Mouse (Mus musculus) testis, adult 2 months (tissue): ENCODE results near the gene Cdiptos. TPM values are rescaled to one million over a fixed set of nuclear protein-coding genes. Genes with fewer than 3 reads are reported as not detected.
A peak's percentile ranks its signal among the peaks of the same experiment; 100 is the strongest.

Source experiments
- H3K27ac ChIP-seq: fragments of 200-500 bp; 2 replicates; pipeline ENCODE4 v1.5.1; 2012; ENCODE audit warnings: low read depth, low read length; ENCODE audit not compliant: control insufficient read depth, insufficient read depth
- H3K27me3 ChIP-seq: fragments of 200-500 bp; 2 replicates; pipeline ENCODE4 v1.6.1; 2012; ENCODE audit warnings: mild to moderate bottlenecking, low read length, moderate library complexity; ENCODE audit not compliant: control insufficient read depth, insufficient read depth
- H3K36me3 ChIP-seq: fragments of 200-500 bp; 2 replicates; pipeline ENCODE4 v1.6.1; 2012; ENCODE audit warnings: mild to moderate bottlenecking, low read length; ENCODE audit not compliant: control insufficient read depth, insufficient read depth
- H3K4me1 ChIP-seq: fragments of 200-500 bp; 2 replicates; pipeline ENCODE4 v1.6.1; 2012; ENCODE audit warnings: low read length; ENCODE audit not compliant: control insufficient read depth, insufficient read depth
- H3K4me3 ChIP-seq: fragments of 200-500 bp; 2 replicates; pipeline ENCODE4 v1.5.1; 2012; ENCODE audit warnings: low read depth, mild to moderate bottlenecking, low read length, moderate library complexity, mixed read lengths; ENCODE audit not compliant: control insufficient read depth
- CTCF ChIP-seq: fragments of 200-500 bp; IDR thresholded peaks from 2 replicates; pipeline ENCODE4 v1.5.1; 2012; ENCODE audit warnings: low read depth, mild to moderate bottlenecking, inconsistent platforms, low read length, moderate library complexity; ENCODE audit not compliant: control insufficient read depth, insufficient read depth, insufficient replicate concordance
- POLR2A ChIP-seq: fragments of 200-500 bp; IDR thresholded peaks from 2 replicates; pipeline ENCODE4 v1.6.1; 2012; ENCODE audit warnings: low read depth, mild to moderate bottlenecking, inconsistent platforms, low read length, moderate library complexity; ENCODE audit not compliant: control insufficient read depth
- polyA plus RNA-seq: library from polyadenylated mRNA; depleted of rRNA; stranded (reverse); fragments of >200 nt; gene quantifications from 2 replicates; pipeline ENCODE4 v1.2.3, GENCODE M21; 2012

The Cdiptos gene
- polyA plus RNA-seq, 1 experiment: 822 TPM

GRCm38 (mm10) chr7:127007313-127008024, 31.6 kb upstream of the Cdiptos start:
- Histone ChIP-seq H3K4me3 (no peak overlapping the region), H3K36me3 (no peaks in the 10 kb centered on the region), H3K4me1 (peaks cover 5% of the 10 kb centered on the region; the same call in 1 of the 2 replicates), H3K27me3 (no peaks in the 10 kb centered on the region), H3K27ac (no peak overlapping the region)
- TF ChIP-seq CTCF: no peak
- TF ChIP-seq POLR2A: no peak

GRCm38 (mm10) chr7:127004122-127004875, 28.4 kb upstream of the Cdiptos start:
- Histone ChIP-seq H3K36me3 (no peaks in the 10 kb centered on the region), H3K27ac (no peak overlapping the region)

GRCm38 (mm10) chr7:127003620-127004019, 27.7 kb upstream of the Cdiptos start:
- H3K4me3 ChIP-seq: no peak overlapping the region
- TF ChIP-seq CTCF: no peak
- no peak for TF ChIP-seq POLR2A
- no peaks in the 10 kb centered on the region for H3K36me3 ChIP-seq
- H3K4me1 ChIP-seq: peaks cover 5% of the 10 kb centered on the region
- no peak overlapping the region for H3K27ac ChIP-seq
- no peaks in the 10 kb centered on the region for H3K27me3 ChIP-seq

More at GRCm38 (mm10) chr7:127004122-127004875, 28.4 kb upstream of the Cdiptos start:
- peaks cover 7% of the 10 kb centered on the region for H3K4me1 ChIP-seq
- TF ChIP-seq POLR2A (no peak), CTCF (no peak)
- no peaks in the 10 kb centered on the region for H3K27me3 ChIP-seq
- no peak overlapping the region for H3K4me3 ChIP-seq

- H3K4me3 ChIP-seq: no peak overlapping the region
- peaks cover 2% of the 10 kb centered on the region; the same call in 1 of the 2 replicates for H3K4me1 ChIP-seq
- no peak overlapping the region for H3K27ac ChIP-seq
- H3K27me3 ChIP-seq: no peaks in the 10 kb centered on the region
- no peak for TF ChIP-seq CTCF
- no peak for TF ChIP-seq POLR2A
- no peaks in the 10 kb centered on the region for H3K36me3 ChIP-seq
Measured at GRCm38 (mm10) chr7:126999568-126999967, 23.7 kb upstream of the Cdiptos start.

GRCm38 (mm10) chr7:126996449-126996848, 20.6 kb upstream of the Cdiptos start:
- Histone ChIP-seq H3K4me3 (no peak overlapping the region), H3K27me3 (no peaks in the 10 kb centered on the region), H3K4me1 (peaks cover 2% of the 10 kb centered on the region; the same call in 1 of the 2 replicates), H3K27ac (no peak overlapping the region), H3K36me3 (no peaks in the 10 kb centered on the region)
- no peak for TF ChIP-seq CTCF
- no peak for TF ChIP-seq POLR2A

GRCm38 (mm10) chr7:126988816-126989215, 12.9 kb upstream of the Cdiptos start:
- TF ChIP-seq POLR2A (no peak), CTCF (no peak)
- H3K27ac ChIP-seq: no peak overlapping the region
- no peaks in the 10 kb centered on the region for H3K4me1 ChIP-seq
- no peaks in the 10 kb centered on the region for H3K27me3 ChIP-seq
- H3K4me3 ChIP-seq: no peak overlapping the region
- no peaks in the 10 kb centered on the region for H3K36me3 ChIP-seq

- H3K4me1 ChIP-seq: no peaks in the 10 kb centered on the region; the same call in 1 of the 2 replicates
- no peak overlapping the region for H3K4me3 ChIP-seq
- H3K36me3 ChIP-seq: no peaks in the 10 kb centered on the region
- H3K27ac ChIP-seq: no peak overlapping the region
- H3K27me3 ChIP-seq: no peaks in the 10 kb centered on the region
- TF ChIP-seq CTCF (peak; percentile 42; the same call in 1 of the 2 replicates), POLR2A (no peak)
Measured at GRCm38 (mm10) chr7:126986319-126986718, 10.4 kb upstream of the Cdiptos start.
